Mouse (Mus musculus) G1E (cell line): ENCODE measurements around the gene Gimap7. TPM values are rescaled to one million over a fixed set of nuclear protein-coding genes. Genes with fewer than 3 reads are reported as not detected.
"Not testable (repeated sequence)": the region's sequence is repeated elsewhere in the genome, so short reads cannot be mapped to it uniquely, and the experiment has no call there.

Experiments
- ATAC-seq: 2 replicates; pipeline ENCODE4 v1.8.0; 2016; ENCODE audit warnings: mild to moderate bottlenecking; ENCODE audit not compliant: insufficient number of reproducible peaks, poor library complexity, low FRiP score, severe bottlenecking; ENCODE audit errors: extremely low read depth
- DNase-seq: peaks from one replicate; pipeline ENCODE4 v3.0.0; 2012; ENCODE audit warnings: low spot score
- H3K27me3 ChIP-seq: 2 replicates; pipeline ENCODE4 v1.6.1; 2012; ENCODE audit warnings: mild to moderate bottlenecking, low read length, inconsistent platforms; ENCODE audit not compliant: insufficient read depth
- H3K36me3 ChIP-seq: replicated peaks from 2 replicates; pipeline ENCODE3; 2012; ENCODE audit warnings: mild to moderate bottlenecking, inconsistent platforms
- H3K4me1 ChIP-seq: 2 replicates; pipeline ENCODE4 v1.6.1; 2012; ENCODE audit warnings: low read depth, low read length, inconsistent platforms, mixed read lengths; ENCODE audit not compliant: insufficient read depth
- H3K4me3 ChIP-seq: 2 replicates; pipeline ENCODE4 v1.5.1; 2012; ENCODE audit warnings: low read depth, mild to moderate bottlenecking, inconsistent platforms, low read length, moderate library complexity, mixed read lengths
- H3K9me3 ChIP-seq: replicated peaks from 2 replicates; pipeline ENCODE4 v1.6.1; 2012; ENCODE audit warnings: inconsistent platforms
- CTCF ChIP-seq: IDR thresholded peaks from 2 replicates; pipeline ENCODE4 v1.5.1; 2012; ENCODE audit warnings: low read depth, low read length, inconsistent platforms, mixed read lengths
- GATA1 ChIP-seq: IDR thresholded peaks from 2 replicates; pipeline ENCODE4 v1.6.1; 2012; ENCODE audit warnings: borderline replicate concordance, low read length, inconsistent platforms, mixed read lengths
- GATA2 ChIP-seq: IDR thresholded peaks from 2 replicates; pipeline ENCODE4 v1.6.1; 2012; ENCODE audit warnings: low read depth, low read length, inconsistent platforms, borderline replicate concordance
- POLR2AphosphoS5 ChIP-seq: IDR thresholded peaks from 2 replicates; pipeline ENCODE4 v1.6.1; 2012; ENCODE audit warnings: low read depth, low read length, inconsistent platforms; ENCODE audit not compliant: insufficient replicate concordance
- TAL1 ChIP-seq: conservative IDR thresholded peaks from 2 replicates; pipeline ENCODE4 v1.6.1; 2012; ENCODE audit warnings: low read depth, low read length, inconsistent platforms, mixed read lengths
- polyA plus RNA-seq: library from polyadenylated mRNA; stranded (reverse); fragments of >175 nt; gene quantifications from 2 replicates; pipeline ENCODE4 v1.2.3, GENCODE M21; 2012
- total RNA-seq, 2 experiments: library from RNA; stranded (forward) in 1 of 2; stranded (reverse) in 1 of 2; fragments of 200-1000 nt in 1 of 2; fragments of >200 nt in 1 of 2; fragmentation: Nextera tagmentation in 1 of 2; gene quantifications; 2 replicates each; pipeline ENCODE4 v1.2.3; 2014 to 2017

Gene Gimap7
- total and polyA plus RNA-seq, 3 experiments, result 0.22 TPM; not detected in 2

GRCm38 (mm10) chr6:48677492-48678345, 40.7 kb upstream of the Gimap7 start:
- DNase-seq (no peak), ATAC-seq (no peak)
- TF ChIP-seq GATA2, result no peak
- no peak for TF ChIP-seq POLR2AphosphoS5
- TF ChIP-seq GATA1, result no peak
- no peak for TF ChIP-seq TAL1
- no peak for TF ChIP-seq CTCF
- peaks cover 11% of the 10 kb centered on the region for H3K4me1 ChIP-seq
- no peaks in the 10 kb centered on the region for H3K9me3 ChIP-seq
- no peaks in the 10 kb centered on the region for H3K27me3 ChIP-seq
- peaks cover 20% of the 10 kb centered on the region for H3K36me3 ChIP-seq
- no peak overlapping the region for H3K4me3 ChIP-seq

DNA sequence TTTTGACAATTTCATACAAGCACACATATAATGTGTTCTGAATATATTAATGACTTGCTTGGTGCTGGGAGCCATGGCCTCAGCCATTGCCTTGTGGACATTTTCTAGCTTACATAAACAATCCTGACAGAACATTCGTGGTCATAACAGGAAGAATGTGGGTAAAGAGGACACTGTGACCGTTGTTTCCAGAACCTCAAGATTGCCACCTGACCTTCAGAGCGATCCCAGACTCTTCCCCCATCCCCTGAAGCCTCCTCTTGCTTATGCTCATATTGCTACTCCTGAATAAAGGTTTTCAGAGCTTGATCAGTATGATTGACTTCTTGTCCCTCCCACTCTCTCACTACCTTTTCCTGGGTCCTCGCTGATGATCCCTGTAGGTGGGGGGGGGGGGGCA, 40.0 kb upstream of the Gimap7 start:
- Histone ChIP-seq H3K4me3 (no peak overlapping the region), H3K27me3 (no peaks in the 10 kb centered on the region), H3K36me3 (peaks cover 20% of the 10 kb centered on the region), H3K4me1 (peaks cover 11% of the 10 kb centered on the region), H3K9me3 (no peaks in the 10 kb centered on the region)
- DNase-seq (no peak), ATAC-seq (no peak)
- TF ChIP-seq CTCF, result no peak
- TF ChIP-seq TAL1, result no peak
- no peak for TF ChIP-seq GATA1
- no peak for TF ChIP-seq POLR2AphosphoS5
- no peak for TF ChIP-seq GATA2

DNA sequence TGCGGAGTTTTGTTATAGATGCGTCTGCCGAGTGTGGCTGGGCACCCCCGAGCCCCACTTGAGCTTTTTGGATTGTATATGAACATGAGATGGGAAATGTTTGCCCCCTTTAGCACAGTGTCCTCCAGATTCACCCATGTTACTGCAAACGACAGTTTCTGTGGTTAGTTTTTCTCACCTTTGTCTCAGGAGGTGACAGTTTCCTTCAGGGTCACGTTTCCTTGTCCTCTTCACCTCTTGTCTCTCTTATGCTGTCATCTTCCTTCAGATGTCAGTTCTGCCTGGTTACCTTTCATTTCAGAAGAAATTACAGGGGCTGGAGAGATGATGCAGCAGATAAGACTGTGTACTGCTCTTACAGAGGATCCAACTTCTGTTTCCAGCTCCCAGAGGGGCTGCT, 38.7 kb upstream of the Gimap7 start:
- Histone ChIP-seq H3K9me3 (no peaks in the 10 kb centered on the region), H3K4me3 (no peak overlapping the region), H3K36me3 (peaks cover 20% of the 10 kb centered on the region), H3K27me3 (no peaks in the 10 kb centered on the region), H3K4me1 (peaks cover 11% of the 10 kb centered on the region)
- no peak for ATAC-seq
- TF ChIP-seq GATA1 (no peak), GATA2 (no peak), TAL1 (no peak), CTCF (no peak), POLR2AphosphoS5 (no peak)
- no peak for DNase-seq

DNA sequence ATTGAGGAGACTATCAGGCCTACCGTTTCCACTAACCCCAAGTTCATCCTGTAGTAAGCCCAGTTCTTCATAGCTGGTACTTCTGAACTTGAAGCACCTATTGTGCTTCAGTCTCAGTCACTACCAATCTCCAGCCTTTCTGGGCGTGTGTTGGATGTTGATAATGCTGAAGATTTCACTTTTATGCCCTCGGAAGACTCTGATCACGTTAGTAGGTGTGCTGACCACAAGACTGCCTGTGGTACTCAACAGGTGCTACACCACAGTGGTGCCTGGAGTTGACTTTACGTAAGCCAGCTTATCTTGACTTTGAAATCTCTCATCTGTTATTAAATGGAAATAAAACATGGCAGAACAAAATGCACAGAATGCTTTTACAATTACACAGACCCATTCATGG, 38.0 kb upstream of the Gimap7 start:
- no peak overlapping the region for H3K4me3 ChIP-seq
- H3K27me3 ChIP-seq, result no peaks in the 10 kb centered on the region; the same call in 1 of the 2 replicates
- no peak for ATAC-seq
- H3K36me3 ChIP-seq, result peaks cover 20% of the 10 kb centered on the region
- peaks cover 11% of the 10 kb centered on the region for H3K4me1 ChIP-seq
- no peak for TF ChIP-seq POLR2AphosphoS5
- no peak for TF ChIP-seq TAL1
- TF ChIP-seq CTCF, result no peak
- no peak for TF ChIP-seq GATA2
- no peak for TF ChIP-seq GATA1
- H3K9me3 ChIP-seq, result no peaks in the 10 kb centered on the region
- no peak for DNase-seq

DNA sequence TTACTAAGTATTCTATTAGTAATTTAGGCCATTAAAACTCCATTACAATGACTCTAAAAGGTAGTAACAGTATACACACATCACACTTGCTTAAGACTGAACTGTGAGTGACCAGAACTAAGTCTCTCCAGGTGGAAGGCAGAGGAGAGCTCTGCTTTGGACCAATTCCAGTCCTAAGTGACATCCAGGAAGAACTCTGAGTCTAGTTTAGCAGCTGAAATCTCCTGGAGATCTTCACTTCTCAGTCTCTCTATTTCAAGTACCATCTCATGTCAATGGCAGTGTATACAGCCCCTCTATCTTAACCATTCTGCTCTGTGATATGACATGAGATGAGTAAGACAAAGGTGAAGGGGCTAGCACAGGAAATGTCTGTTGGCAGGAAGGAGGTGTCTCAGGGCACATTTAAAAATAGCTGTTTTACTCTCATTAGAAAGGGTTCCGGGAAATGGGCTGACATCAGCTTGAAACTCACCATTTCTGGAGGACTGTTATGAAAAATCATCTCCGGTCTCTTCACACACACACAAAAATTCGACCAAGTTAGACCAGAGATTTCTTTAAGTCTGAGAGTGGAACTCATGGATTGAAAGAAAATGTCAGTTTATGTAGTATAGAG, 36.8 kb upstream of the Gimap7 start:
- Histone ChIP-seq H3K4me3 (no peak overlapping the region), H3K27me3 (peaks cover 6% of the 10 kb centered on the region; the same call in 1 of the 2 replicates), H3K4me1 (peaks cover 11% of the 10 kb centered on the region), H3K9me3 (no peaks in the 10 kb centered on the region), H3K36me3 (peaks cover 20% of the 10 kb centered on the region)
- ATAC-seq, result no peak
- no peak for DNase-seq
- no peak for TF ChIP-seq POLR2AphosphoS5
- TF ChIP-seq CTCF, result no peak
- TF ChIP-seq GATA2, result no peak
- no peak for TF ChIP-seq TAL1
- TF ChIP-seq GATA1, result no peak

DNA sequence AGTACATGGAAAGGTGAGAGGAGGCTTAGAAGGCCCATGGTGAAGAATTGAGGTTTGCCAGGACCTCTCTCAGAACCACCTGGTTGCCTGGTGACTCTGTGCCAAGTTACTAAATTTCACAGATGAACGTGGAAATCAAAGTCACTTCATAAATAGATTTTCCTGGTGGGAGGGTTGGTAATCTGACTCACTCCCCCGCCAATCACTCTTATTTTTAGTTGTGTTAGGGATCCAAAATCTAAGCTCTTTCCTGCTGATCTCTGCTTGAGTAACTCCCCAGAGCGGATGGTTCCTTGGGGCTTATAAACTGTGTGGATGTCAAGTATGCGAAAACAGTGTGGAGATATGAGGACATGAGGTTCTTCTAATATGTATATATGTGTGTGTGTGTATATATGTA, 36.1 kb upstream of the Gimap7 start:
- peaks cover 6% of the 10 kb centered on the region for H3K4me1 ChIP-seq
- DNase-seq (no peak), ATAC-seq (no peak)
- peaks cover 12% of the 10 kb centered on the region for H3K27me3 ChIP-seq
- no peak overlapping the region for H3K4me3 ChIP-seq
- H3K36me3 ChIP-seq, result peaks cover 20% of the 10 kb centered on the region
- TF ChIP-seq TAL1 (no peak), GATA1 (no peak), GATA2 (no peak), CTCF (no peak), POLR2AphosphoS5 (no peak)
- H3K9me3 ChIP-seq, result no peaks in the 10 kb centered on the region

- ATAC-seq, result not testable (repeated sequence)
Observed at GRCm38 (mm10) chr6:48683263-48683821, 35.1 kb upstream of the Gimap7 start.

More at GRCm38 (mm10) chr6:48683263-48683821, 35.1 kb upstream of the Gimap7 start:
- not testable (repeated sequence) for H3K4me3 ChIP-seq, DNase-seq, H3K9me3 ChIP-seq, H3K4me1 ChIP-seq
- Histone ChIP-seq H3K27me3 (peaks cover 12% of the 10 kb centered on the region), H3K36me3 (peaks cover 12% of the 10 kb centered on the region)
